Mouse (Mus musculus) heart, embryonic 12.5 days (tissue): ENCODE data around the gene Pou1f1. TPM values are rescaled to one million over a fixed set of nuclear protein-coding genes. Genes with fewer than 3 reads are reported as not detected.

Source experiments
- ATAC-seq: fragments of 200-750 bp; cut with Nextera tagmentation; 2 replicates; pipeline ENCODE4 v1.8.0; 2017; ENCODE audit warnings: moderate TSS enrichment, moderate library complexity; ENCODE audit not compliant: insufficient number of reproducible peaks, low FRiP score
- H3K27ac ChIP-seq: fragments of 300-500 bp; sonication (generic); 2 replicates; pipeline ENCODE4 v1.5.1; 2016; ENCODE audit warnings: mild to moderate bottlenecking, moderate library complexity; ENCODE audit not compliant: poor library complexity, severe bottlenecking
- H3K27me3 ChIP-seq: fragments of 300-500 bp; sonication (generic); replicated peaks from 2 replicates; pipeline ENCODE4 v1.6.1; 2016; ENCODE audit warnings: mild to moderate bottlenecking, moderate library complexity
- H3K36me3 ChIP-seq: fragments of 300-500 bp; sonication (generic); 2 replicates; pipeline ENCODE4 v1.6.1; 2016; ENCODE audit warnings: mild to moderate bottlenecking, moderate library complexity
- H3K4me1 ChIP-seq: fragments of 300-500 bp; sonication (generic); replicated peaks from 2 replicates; pipeline ENCODE4 v1.6.1; 2016; ENCODE audit warnings: mild to moderate bottlenecking
- H3K4me2 ChIP-seq: fragments of 300-500 bp; sonication (generic); 2 replicates; pipeline ENCODE4 v1.6.1; 2016; ENCODE audit warnings: mild to moderate bottlenecking, moderate library complexity
- H3K4me3 ChIP-seq: fragments of 300-500 bp; sonication (generic); 2 replicates; pipeline ENCODE4 v1.5.1; 2016; ENCODE audit warnings: mild to moderate bottlenecking
- H3K9ac ChIP-seq: fragments of 300-500 bp; sonication (generic); 2 replicates; pipeline ENCODE4 v1.6.1; 2016; ENCODE audit warnings: mild to moderate bottlenecking, moderate library complexity
- H3K9me3 ChIP-seq: fragments of 300-500 bp; sonication (generic); replicated peaks from 2 replicates; pipeline ENCODE4 v1.6.1; 2016; ENCODE audit warnings: mild to moderate bottlenecking, moderate library complexity
- WGBS: fragments of 180-500 bp; shearing (Covaris S2); methylation state at CpG from one replicate; pipeline ENCODE4 v1.1.7; 2016; 5-methylcytosine and 5-hydroxymethylcytosine counted together
- polyA plus RNA-seq: library from polyadenylated mRNA; unstranded; fragments of >200 nt; fragmentation: Nextera tagmentation; extraction: Ambion mirVana; gene quantifications from 2 replicates; pipeline ENCODE4 v1.2.1, GENCODE M21; 2016

Pou1f1 gene
- polyA plus RNA-seq, 1 experiment from 2014 or later = not detected

DNA sequence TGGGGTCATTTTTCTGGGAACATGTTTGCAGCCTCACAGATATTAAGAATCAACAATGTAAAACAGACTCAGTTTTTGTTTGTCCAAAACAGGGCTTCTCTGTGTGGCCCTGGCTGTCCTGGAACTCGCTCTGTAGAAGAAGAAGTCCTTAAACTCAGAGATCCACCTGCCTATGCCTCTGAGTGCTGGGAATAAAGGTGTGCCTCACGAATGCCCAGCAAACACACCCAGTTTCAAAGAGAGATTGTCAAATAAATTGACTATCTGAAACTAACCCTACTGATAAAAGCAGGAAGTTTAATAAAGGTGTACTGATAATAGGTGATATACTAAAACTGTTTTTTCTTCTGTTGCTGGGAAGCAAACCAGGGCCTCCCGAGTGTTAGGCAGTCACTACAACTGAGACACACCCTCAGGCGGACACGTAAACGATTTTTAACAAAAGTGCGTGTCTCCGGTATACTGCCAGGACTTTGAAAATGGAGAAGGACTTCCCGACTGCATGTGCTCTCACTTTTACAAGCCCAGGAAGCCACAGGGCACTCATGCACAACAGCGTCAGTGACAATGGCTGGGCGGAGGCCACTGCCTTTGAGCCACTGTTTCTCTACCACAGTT is 23.5 kb downstream of the Pou1f1 start:
- H3K36me3 ChIP-seq = peaks cover 38% of the 10 kb centered on the region
- no peaks in the 10 kb centered on the region for H3K9me3 ChIP-seq
- no peak overlapping the region for H3K27ac ChIP-seq
- H3K27me3 ChIP-seq = no peaks in the 10 kb centered on the region
- no peaks in the 10 kb centered on the region for H3K4me1 ChIP-seq
- no peak for ATAC-seq
- no peak overlapping the region for H3K9ac ChIP-seq
- H3K4me2 ChIP-seq = no peak overlapping the region
- WGBS = 88% methylated on average over 11 of the region's 11 CpGs
- H3K4me3 ChIP-seq = no peak overlapping the region

DNA sequence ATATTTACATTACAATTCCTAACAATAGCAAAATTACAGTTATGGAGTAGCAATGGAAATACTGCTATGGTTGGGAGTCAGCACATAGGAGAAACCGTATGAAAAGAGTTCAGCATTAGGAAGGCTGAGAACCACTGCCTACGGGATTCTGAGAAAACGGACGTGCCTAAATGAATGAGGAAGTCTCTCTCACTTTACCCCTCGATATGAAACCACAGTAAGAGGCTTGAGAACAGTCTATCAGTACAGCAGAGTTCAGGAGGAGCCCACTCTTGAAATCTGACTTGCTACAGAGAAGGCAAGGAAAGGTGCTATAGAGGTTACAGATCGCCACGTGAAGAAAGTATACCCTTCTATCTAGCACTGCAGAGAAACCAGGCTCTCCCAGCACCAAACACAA is 28.6 kb downstream of the Pou1f1 start:
- WGBS = 79% methylated on average over 7 of the region's 7 CpGs
- H3K27ac ChIP-seq = no peak overlapping the region

GRCm38 (mm10) chr16:65550814-65551213 is 30.5 kb downstream of the Pou1f1 start:
- no peaks in the 10 kb centered on the region for H3K27me3 ChIP-seq
- H3K4me3 ChIP-seq = no peak overlapping the region
- H3K9me3 ChIP-seq = no peaks in the 10 kb centered on the region
- 0 out of 2 replicates have a peak, but pooled peaks cover 4% of the 10 kb centered on the region for H3K36me3 ChIP-seq
- no peak overlapping the region for H3K4me2 ChIP-seq
- ATAC-seq = no peak
- H3K27ac ChIP-seq = no peak overlapping the region
- H3K9ac ChIP-seq = no peak overlapping the region
- no peaks in the 10 kb centered on the region for H3K4me1 ChIP-seq
- whole genome bisulfite sequencing = 90% methylated on average over 13 of the region's 13 CpGs

More for the DNA sequence above, 28.6 kb downstream of the Pou1f1 start:
- Histone ChIP-seq H3K27me3 (no peaks in the 10 kb centered on the region), H3K9ac (no peak overlapping the region), H3K4me2 (no peak overlapping the region), H3K9me3 (no peaks in the 10 kb centered on the region), H3K4me3 (no peak overlapping the region), H3K36me3 (peaks cover 18% of the 10 kb centered on the region), H3K4me1 (no peaks in the 10 kb centered on the region)
- no peak for ATAC-seq

DNA sequence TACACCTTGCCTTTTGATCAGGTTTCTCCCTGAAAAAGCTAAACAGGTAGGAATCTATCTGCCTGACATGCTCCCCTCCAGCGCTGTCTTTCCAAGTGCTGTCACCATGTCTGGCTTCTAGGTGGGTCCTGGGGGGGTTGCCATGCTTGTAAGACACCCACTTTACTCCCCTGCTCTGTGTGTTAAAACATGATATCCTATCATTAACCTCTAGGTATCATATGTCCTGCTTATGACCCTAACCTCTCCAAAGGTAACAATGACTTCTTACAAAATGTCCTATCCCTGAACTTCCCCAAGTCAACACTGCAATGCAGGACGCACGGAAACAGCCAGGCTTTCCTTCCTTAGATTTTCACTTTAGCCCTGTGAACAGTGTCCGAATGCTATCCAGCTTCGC is 34.0 kb downstream of the Pou1f1 start:
- H3K9ac ChIP-seq = no peak overlapping the region
- H3K9me3 ChIP-seq = no peaks in the 10 kb centered on the region
- 0 out of 2 replicates have a peak, but pooled peaks cover 4% of the 10 kb centered on the region for H3K36me3 ChIP-seq
- no peaks in the 10 kb centered on the region for H3K4me1 ChIP-seq
- no peak for ATAC-seq
- no peaks in the 10 kb centered on the region for H3K27me3 ChIP-seq
- 78% methylated on average over 5 of the region's 5 CpGs for WGBS
- H3K4me3 ChIP-seq = no peak overlapping the region
- H3K27ac ChIP-seq = no peak overlapping the region
- no peak overlapping the region for H3K4me2 ChIP-seq

DNA sequence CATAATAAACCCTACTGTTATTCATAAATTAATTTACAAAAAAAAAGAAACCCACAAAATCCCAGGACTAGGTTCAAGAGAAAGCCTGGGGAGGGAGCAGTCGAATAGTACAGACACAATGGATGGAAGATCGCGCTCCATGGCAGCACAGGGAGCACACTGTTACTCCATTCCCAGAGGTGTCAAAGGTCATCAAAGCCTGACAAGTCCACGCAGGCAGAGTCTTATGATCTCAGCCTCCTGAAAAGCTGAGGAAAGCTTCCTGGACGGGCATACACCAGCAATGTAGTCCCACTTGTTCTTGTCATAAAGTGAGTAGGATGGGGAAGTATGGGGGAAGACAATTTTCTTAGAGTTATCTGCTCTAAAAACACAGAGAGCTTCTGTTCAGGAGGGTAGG is 37.1 kb downstream of the Pou1f1 start:
- peaks cover 8% of the 10 kb centered on the region for H3K4me1 ChIP-seq
- H3K27ac ChIP-seq = no peak overlapping the region
- WGBS = 67% methylated on average over 5 of the region's 5 CpGs
- no peaks in the 10 kb centered on the region for H3K27me3 ChIP-seq
- no peaks in the 10 kb centered on the region for H3K36me3 ChIP-seq
- no peak for ATAC-seq
- H3K9ac ChIP-seq = no peak overlapping the region
- H3K4me3 ChIP-seq = no peak overlapping the region
- H3K9me3 ChIP-seq = no peaks in the 10 kb centered on the region
- H3K4me2 ChIP-seq = no peak overlapping the region

DNA sequence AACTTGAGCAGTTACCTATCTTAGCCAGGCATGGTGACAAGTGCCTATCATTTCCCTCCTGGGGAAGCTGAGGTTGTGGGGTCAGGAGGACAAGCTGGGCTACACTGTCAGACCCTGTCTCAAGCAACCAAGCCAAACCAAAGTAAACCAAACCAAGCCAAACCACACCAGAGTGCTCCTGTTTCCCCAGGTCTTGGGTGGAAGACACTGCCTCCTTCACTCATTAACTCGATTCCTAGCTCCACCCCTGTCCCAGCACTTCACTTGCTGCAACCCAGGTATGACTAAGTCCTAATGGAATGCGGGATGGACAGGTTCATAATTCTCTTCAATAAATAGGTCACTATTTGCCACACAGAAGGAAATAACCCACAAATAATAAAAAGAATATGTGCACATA is 39.3 kb downstream of the Pou1f1 start:
- no peak overlapping the region for H3K4me3 ChIP-seq
- H3K27ac ChIP-seq = no peak overlapping the region
- H3K27me3 ChIP-seq = no peaks in the 10 kb centered on the region
- no peaks in the 10 kb centered on the region for H3K9me3 ChIP-seq
- H3K4me1 ChIP-seq = peaks cover 11% of the 10 kb centered on the region
- ATAC-seq = no peak
- H3K36me3 ChIP-seq = no peaks in the 10 kb centered on the region
- WGBS = 73% methylated on average over 2 of the region's 2 CpGs
- H3K4me2 ChIP-seq = no peak overlapping the region
- no peak overlapping the region for H3K9ac ChIP-seq

DNA sequence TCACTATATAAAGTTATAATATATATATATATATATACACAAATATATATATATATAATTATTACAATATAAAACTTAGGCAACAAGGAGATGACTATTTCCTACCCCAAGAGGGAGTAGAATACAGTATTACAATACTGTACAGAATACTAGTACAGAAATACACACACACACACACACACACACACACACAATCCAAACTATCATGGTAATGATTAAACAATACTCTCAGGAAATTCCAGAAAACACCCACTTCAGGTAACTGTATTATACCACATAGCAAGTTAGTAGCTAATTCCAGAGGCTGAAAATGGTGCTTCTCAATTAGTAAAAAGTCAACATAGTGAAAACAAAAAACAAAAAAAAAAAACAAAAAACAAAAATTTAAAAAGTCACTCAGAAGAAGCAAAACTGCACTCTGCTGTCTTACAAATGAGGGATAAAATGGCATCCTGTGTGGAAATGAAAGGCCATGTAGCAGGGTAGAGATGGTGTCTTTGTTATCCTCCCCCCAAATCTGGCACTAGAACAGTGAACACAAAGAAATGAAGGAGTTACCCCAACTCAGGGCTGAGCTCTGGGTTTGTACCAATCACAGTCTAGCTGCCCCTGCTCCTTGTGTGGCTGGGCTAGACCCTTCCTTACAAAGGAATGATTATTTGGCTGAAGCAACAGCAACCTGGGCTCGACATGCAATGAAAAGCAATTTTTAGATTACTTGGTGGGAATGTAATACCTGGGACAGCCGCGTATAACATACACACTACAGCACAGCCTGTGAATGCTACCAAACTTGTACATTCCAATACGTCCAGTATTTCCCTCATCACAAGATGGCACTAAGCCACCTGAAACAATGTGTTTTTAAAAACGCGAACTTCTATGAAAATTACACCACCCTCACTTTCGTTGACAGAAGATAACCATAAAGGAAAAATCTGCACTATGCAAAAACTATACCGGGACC is 41.0 kb downstream of the Pou1f1 start:
- H3K27ac ChIP-seq = no peak overlapping the region
- no peaks in the 10 kb centered on the region for H3K9me3 ChIP-seq
- 15% methylated on average over 8 of the region's 8 CpGs for WGBS
- peak overlapping the region; percentile 97 for H3K4me3 ChIP-seq
- H3K9ac ChIP-seq = peak overlapping the region; percentile 94
- no peaks in the 10 kb centered on the region for H3K27me3 ChIP-seq
- H3K36me3 ChIP-seq = no peaks in the 10 kb centered on the region
- 0 out of 2 replicates have a peak, but pooled peaks have one; percentile 27 for ATAC-seq
- H3K4me1 ChIP-seq = peaks cover 11% of the 10 kb centered on the region
- peak overlapping the region; percentile 80 for H3K4me2 ChIP-seq

DNA sequence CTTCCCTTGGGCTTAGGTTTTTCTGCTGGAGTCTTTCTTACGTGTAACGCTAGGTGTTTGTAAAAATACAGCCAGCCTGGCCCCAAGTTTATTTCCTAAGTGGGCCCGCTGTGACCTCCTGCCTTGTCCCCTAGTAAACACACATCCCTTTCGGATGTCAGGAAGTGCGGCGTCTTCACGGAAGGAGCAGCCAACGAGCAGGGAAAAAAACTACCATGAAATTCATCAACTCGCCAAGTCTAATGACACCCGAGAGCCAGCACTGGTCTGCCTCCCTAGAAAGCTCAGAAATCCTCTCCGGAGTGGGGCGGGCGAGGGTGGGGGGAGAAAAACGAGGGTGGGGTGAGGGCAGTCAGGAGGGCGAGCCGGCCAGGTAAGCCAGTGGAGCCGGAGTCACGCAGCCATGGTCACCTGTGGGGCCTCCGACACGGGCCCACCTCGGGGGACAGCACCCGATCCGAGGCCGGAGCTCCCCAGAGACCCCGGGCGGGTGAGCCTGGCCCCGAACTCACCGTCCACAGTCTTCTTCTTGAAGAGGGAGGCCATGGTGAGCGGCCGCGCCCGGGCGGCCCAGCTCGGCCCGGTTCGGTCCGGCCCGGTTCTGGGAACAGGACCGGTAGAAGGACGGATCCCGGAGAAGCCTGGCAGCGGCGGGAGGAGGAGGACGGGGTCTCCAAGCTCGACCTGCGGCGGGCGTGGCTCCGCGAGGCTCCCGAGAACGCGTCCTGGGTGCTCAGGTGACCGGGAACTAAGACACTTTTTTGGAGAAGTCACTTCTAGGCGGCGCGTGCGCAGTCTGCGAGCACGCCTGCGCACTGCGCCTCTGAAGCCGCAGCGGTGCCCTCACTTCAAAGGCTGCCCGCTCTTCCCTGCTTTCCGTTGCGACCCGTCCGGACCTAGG is 41.9 kb downstream of the Pou1f1 start, which contains the start of gene Chmp2b:
Gene Chmp2b (minus strand): TSS at position 764 of the 901 bp plus-strand sequence.
- peaks cover 11% of the 10 kb centered on the region for H3K4me1 ChIP-seq
- H3K4me2 ChIP-seq = peak within 1 kb of the TSS; percentile 80
- ATAC-seq = peak; percentile 88
- peak within 1 kb of the TSS; percentile 94 for H3K9ac ChIP-seq
- no peaks in the 10 kb centered on the region for H3K9me3 ChIP-seq
- H3K4me3 ChIP-seq = peak within 1 kb of the TSS; percentile 97
- no peaks in the 10 kb centered on the region for H3K36me3 ChIP-seq
- no peak within 1 kb of the TSS for H3K27ac ChIP-seq
- no peaks in the 10 kb centered on the region for H3K27me3 ChIP-seq
- WGBS = under 1% methylated on average over 69 of the region's 69 CpGs

DNA sequence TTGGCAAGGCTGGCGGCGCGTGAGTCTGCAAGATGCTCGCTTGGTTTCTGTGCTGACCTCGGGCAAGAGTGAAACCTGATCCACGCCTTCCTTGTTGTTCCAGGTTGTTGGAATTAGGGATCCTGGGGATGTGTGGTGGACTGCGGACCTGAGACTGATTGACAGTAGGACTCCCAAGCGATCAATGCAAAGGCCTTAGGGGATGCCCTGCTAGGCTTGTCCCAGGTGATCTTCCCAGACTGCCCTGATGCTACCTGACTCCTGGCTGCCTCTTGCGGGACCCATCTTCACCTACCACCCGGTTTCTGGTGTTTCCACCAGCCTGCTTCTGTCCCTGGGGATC is 42.5 kb downstream of the Pou1f1 start:
- under 1% methylated on average over 10 of the region's 10 CpGs for WGBS
- H3K27me3 ChIP-seq = no peaks in the 10 kb centered on the region
- peak; percentile 24 for ATAC-seq
- no peaks in the 10 kb centered on the region for H3K9me3 ChIP-seq
- H3K4me3 ChIP-seq = peak overlapping the region; percentile 97
- peak overlapping the region; percentile 80 for H3K4me2 ChIP-seq
- H3K27ac ChIP-seq = no peak overlapping the region
- H3K4me1 ChIP-seq = peaks cover 11% of the 10 kb centered on the region
- no peaks in the 10 kb centered on the region for H3K36me3 ChIP-seq
- peak overlapping the region; percentile 94 for H3K9ac ChIP-seq

DNA sequence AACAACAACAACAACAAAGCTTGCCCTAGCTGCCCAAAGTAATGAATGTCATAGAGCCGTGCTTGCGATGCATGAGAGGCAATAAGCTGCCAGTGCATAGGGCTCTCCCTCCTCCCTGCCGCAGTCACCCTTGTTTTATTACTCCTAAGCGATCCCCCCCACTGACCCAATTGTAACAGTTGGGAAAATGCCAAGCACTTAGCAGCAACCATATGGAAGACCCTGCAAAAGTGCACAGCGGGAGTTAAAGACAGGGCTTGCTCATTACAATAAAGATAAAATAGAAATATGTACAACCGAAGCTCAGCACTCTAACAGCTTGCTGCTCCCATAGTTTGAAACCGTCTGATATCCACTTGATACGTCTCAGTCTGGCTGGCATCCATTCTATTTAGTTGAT is 44.0 kb downstream of the Pou1f1 start:
- 78% methylated on average over 8 of the region's 8 CpGs for WGBS
- Histone ChIP-seq H3K4me3 (no peak overlapping the region), H3K27me3 (no peaks in the 10 kb centered on the region), H3K36me3 (no peaks in the 10 kb centered on the region), H3K9me3 (no peaks in the 10 kb centered on the region), H3K4me1 (peaks cover 11% of the 10 kb centered on the region), H3K27ac (no peak overlapping the region), H3K9ac (no peak overlapping the region), H3K4me2 (no peak overlapping the region)
- ATAC-seq = no peak

DNA sequence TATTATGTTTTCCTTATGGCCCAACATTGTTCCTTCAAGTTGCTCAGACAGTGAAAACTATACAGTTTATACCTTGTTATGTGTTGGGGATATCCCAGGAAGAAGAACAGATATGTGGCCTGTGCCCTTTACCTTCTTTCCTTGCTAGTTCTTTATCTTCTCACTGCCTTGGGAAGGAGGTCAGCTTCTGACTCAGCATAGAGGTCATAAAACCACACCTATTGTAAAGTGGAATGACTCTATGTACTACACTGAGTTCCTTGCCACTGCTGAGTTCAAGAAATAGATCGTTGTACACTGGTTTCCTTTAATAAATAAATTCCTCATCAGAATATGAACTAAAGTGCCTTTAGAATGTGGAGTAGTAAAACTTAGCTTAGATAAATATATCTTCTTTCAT is 44.6 kb downstream of the Pou1f1 start:
- H3K9ac ChIP-seq = no peak overlapping the region
- no peak for ATAC-seq
- no peak overlapping the region for H3K27ac ChIP-seq
- H3K4me2 ChIP-seq = no peak overlapping the region
- 83% methylated on average over 1 of the region's 1 CpGs for WGBS
- H3K36me3 ChIP-seq = no peaks in the 10 kb centered on the region
- no peaks in the 10 kb centered on the region for H3K27me3 ChIP-seq
- no peak overlapping the region for H3K4me3 ChIP-seq
- peaks cover 8% of the 10 kb centered on the region for H3K4me1 ChIP-seq
- no peaks in the 10 kb centered on the region for H3K9me3 ChIP-seq
